Mouse (Mus musculus) heart, postnatal 0 days (tissue): Measurements from ENCODE around the gene Pyroxd1. TPM values are rescaled to one million over a fixed set of nuclear protein-coding genes. Genes with fewer than 3 reads are reported as not detected.

Source experiments
- ATAC-seq: fragments of 200-750 bp; cut with Nextera tagmentation; 2 replicates; pipeline ENCODE4 v1.8.0; 2017; ENCODE audit warnings: low read depth, moderate number of reproducible peaks, moderate library complexity; ENCODE audit not compliant: insufficient read depth
- DNase-seq: peaks from one replicate; pipeline ENCODE4 v3.0.0-alpha.2; 2016; ENCODE audit warnings: low spot score
- H3K27ac ChIP-seq: fragments of 300-500 bp; sonication (generic); 2 replicates; pipeline ENCODE4 v1.5.1; 2014; ENCODE audit warnings: low read depth, mild to moderate bottlenecking
- H3K27me3 ChIP-seq: fragments of 300-500 bp; sonication (generic); 2 replicates; pipeline ENCODE4 v1.6.1; 2014; ENCODE audit warnings: low read length, mixed read lengths; ENCODE audit not compliant: control insufficient read depth, insufficient read depth
- H3K36me3 ChIP-seq: fragments of 300-500 bp; sonication (generic); replicated peaks from 2 replicates; pipeline ENCODE4 v1.6.1; 2014; ENCODE audit warnings: low read length, mixed read lengths; ENCODE audit not compliant: control insufficient read depth, insufficient read depth
- H3K4me1 ChIP-seq: fragments of 300-500 bp; sonication (generic); 2 replicates; pipeline ENCODE4 v1.6.1; 2014; ENCODE audit warnings: antibody characterized with exemption; ENCODE audit not compliant: control insufficient read depth, insufficient read depth
- H3K4me2 ChIP-seq: fragments of 300-500 bp; sonication (generic); 2 replicates; pipeline ENCODE4 v1.6.1; 2014; ENCODE audit warnings: low read depth, mild to moderate bottlenecking, low read length, moderate library complexity
- H3K4me3 ChIP-seq: fragments of 300-500 bp; sonication (generic); 2 replicates; pipeline ENCODE4 v1.5.1; 2014; ENCODE audit warnings: low read depth, low read length
- H3K9ac ChIP-seq: fragments of 300-500 bp; sonication (generic); replicated peaks from 2 replicates; pipeline ENCODE4 v1.6.1; 2014; ENCODE audit warnings: low read depth, low read length, mixed read lengths
- H3K9me3 ChIP-seq: fragments of 300-500 bp; sonication (generic); replicated peaks from 2 replicates; pipeline ENCODE4 v1.6.1; 2016; ENCODE audit warnings: low read length; ENCODE audit not compliant: control insufficient read depth
- CTCF ChIP-seq: IDR thresholded peaks from 2 replicates; pipeline ENCODE4 v1.5.1; 2016; ENCODE audit warnings: antibody characterized with exemption, control low read depth, low read depth
- EP300 ChIP-seq: IDR thresholded peaks from 2 replicates; pipeline ENCODE4 v1.6.1; 2016; ENCODE audit warnings: antibody characterized with exemption, low read depth
- WGBS: fragments of 180-500 bp; shearing (Covaris S2); extraction: QIAGEN DNeasy Blood & Tissue Kit; methylation state at CpG from one replicate; pipeline ENCODE4 v1.1.7; 2014; 5-methylcytosine and 5-hydroxymethylcytosine counted together
- polyA plus RNA-seq: library from polyadenylated mRNA; unstranded; fragments of >200 nt; fragmentation: Nextera tagmentation; extraction: Ambion mirVana; gene quantifications from 2 replicates; pipeline ENCODE4 v1.2.1, GENCODE M21; 2015
- total RNA-seq: library from RNA; depleted of rRNA; stranded (reverse); fragments of >200 nt; gene quantifications from 2 replicates; pipeline ENCODE4 v1.2.3, GENCODE M21; 2014; ENCODE audit warnings: low replicate concordance

Gene Pyroxd1
- total and polyA plus RNA-seq, 2 experiments from 2014 or later: 6.1 to 14.8 TPM

GRCm38 (mm10) chr6:142326598-142326997 is 18.9 kb upstream of the Pyroxd1 start:
- Histone ChIP-seq H3K9ac (no peak overlapping the region), H3K4me2 (no peak overlapping the region), H3K27me3 (no peaks in the 10 kb centered on the region), H3K4me3 (no peak overlapping the region), H3K36me3 (no peaks in the 10 kb centered on the region), H3K9me3 (no peaks in the 10 kb centered on the region), H3K4me1 (no peaks in the 10 kb centered on the region), H3K27ac (no peak overlapping the region)
- TF ChIP-seq EP300 (no peak), CTCF (peak; percentile 21; the same call in 1 of the 2 replicates)
- ATAC-seq (no peak), DNase-seq (no peak)
- WGBS: 65% methylated on average over 3 of the region's 3 CpGs

DNA sequence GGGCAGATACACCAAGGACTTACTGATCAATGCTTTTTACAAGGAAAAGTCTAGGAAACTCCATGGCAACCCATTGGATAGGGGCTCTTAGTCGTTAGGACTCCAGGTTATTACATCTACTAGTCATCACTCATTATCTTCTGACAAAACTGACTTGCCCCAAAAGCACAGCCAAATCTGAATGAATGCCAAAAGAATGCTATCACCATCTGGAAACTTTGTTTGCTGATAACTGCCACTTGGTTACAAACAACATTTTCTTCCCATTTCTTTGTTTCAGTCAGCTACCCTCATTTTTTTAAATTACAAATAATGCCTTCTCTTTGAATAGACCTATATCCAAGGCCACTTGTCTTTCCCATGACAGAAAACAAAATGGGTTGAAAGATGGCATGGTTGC is 16.3 kb upstream of the Pyroxd1 start:
- Histone ChIP-seq H3K4me2 (no peak overlapping the region), H3K36me3 (no peaks in the 10 kb centered on the region), H3K9ac (no peak overlapping the region), H3K4me1 (no peaks in the 10 kb centered on the region), H3K9me3 (no peaks in the 10 kb centered on the region), H3K27ac (no peak overlapping the region), H3K4me3 (no peak overlapping the region), H3K27me3 (no peaks in the 10 kb centered on the region)
- ATAC-seq: no peak
- TF ChIP-seq EP300 (no peak), CTCF (no peak)
- 41% methylated on average over 1 of the region's 1 CpGs for WGBS
- no peak for DNase-seq

DNA sequence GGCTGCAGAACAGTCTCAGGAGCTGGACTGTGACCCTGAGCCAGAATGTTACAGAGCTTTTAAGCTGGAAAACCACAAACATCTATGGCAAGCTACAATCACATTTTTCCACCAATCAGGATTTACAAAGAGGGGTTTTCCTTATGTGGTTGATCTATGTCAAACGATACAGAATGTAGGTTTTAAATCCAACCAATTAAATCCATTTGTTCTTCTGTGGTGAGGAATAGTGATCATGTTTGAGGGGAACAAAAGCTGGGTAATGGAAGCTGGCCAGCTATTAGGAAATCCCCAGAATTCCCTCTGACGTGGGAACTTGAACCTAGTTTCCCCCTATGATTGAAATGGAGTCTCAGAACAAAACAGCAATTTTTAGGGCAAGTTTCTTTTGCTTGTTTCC is 6.5 kb upstream of the Pyroxd1 start:
- H3K36me3 ChIP-seq: no peaks in the 10 kb centered on the region
- no peaks in the 10 kb centered on the region for H3K27me3 ChIP-seq
- H3K9me3 ChIP-seq: no peaks in the 10 kb centered on the region
- no peak for DNase-seq
- H3K4me3 ChIP-seq: no peak overlapping the region
- ATAC-seq: no peak
- H3K4me1 ChIP-seq: no peaks in the 10 kb centered on the region
- H3K27ac ChIP-seq: no peak overlapping the region
- H3K4me2 ChIP-seq: no peak overlapping the region
- TF ChIP-seq CTCF (no peak), EP300 (no peak)
- no peak overlapping the region for H3K9ac ChIP-seq
- WGBS: 51% methylated on average over 2 of the region's 2 CpGs

DNA sequence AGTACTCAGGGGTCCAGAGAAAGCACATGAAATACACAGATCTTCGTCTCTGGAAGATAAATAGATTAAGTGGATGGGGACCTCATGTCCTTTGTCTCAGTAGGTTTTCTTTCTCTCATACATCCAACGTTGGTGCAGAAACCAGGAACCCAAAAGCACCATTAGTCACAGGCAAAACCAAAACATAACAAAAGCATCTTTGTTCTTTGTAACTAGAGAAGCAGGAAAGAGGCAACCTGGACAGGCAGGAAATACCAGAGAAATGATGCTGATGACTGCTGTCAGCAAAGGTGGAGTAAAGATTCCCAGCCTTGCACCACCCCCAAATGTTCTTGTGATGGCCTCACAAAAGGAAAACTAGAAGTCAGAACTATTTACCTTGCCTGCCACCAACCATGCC is 5.9 kb upstream of the Pyroxd1 start:
- Histone ChIP-seq H3K36me3 (no peaks in the 10 kb centered on the region), H3K9me3 (no peaks in the 10 kb centered on the region), H3K9ac (no peak overlapping the region), H3K4me2 (no peak overlapping the region), H3K27ac (no peak overlapping the region), H3K4me1 (no peaks in the 10 kb centered on the region), H3K4me3 (no peak overlapping the region), H3K27me3 (no peaks in the 10 kb centered on the region)
- TF ChIP-seq EP300 (no peak), CTCF (no peak)
- DNase-seq: no peak
- no peak for ATAC-seq
- 25% methylated on average over 2 of the region's 2 CpGs for WGBS

GRCm38 (mm10) chr6:142343561-142343960 is 1.9 kb upstream of the Pyroxd1 start:
- Histone ChIP-seq H3K27me3 (no peaks in the 10 kb centered on the region), H3K4me2 (no peak overlapping the region), H3K4me3 (no peak overlapping the region), H3K27ac (no peak overlapping the region), H3K9me3 (no peaks in the 10 kb centered on the region), H3K9ac (no peak overlapping the region), H3K4me1 (no peaks in the 10 kb centered on the region), H3K36me3 (peaks cover 2% of the 10 kb centered on the region)
- no peak for ATAC-seq
- TF ChIP-seq EP300 (no peak), CTCF (peak; percentile 66)
- peak; percentile 24 for DNase-seq
- 32% methylated on average over 2 of the region's 2 CpGs for WGBS
